Mouse (Mus musculus) heart, adult 2 months (tissue): ENCODE measurements around the gene Nsd1. TPM values are rescaled to one million over a fixed set of nuclear protein-coding genes. Genes with fewer than 3 reads are reported as not detected.

Experiments
- DNase-seq, 2 experiments: peaks; one replicate each; pipeline ENCODE4 v3.0.0; 2021
- H3K27ac ChIP-seq: fragments of 200-600 bp; 2 replicates; pipeline ENCODE4 v1.8.1; 2022
- H3K27me3 ChIP-seq: fragments of 200-500 bp; 2 replicates; pipeline ENCODE4 v1.6.1; 2012; ENCODE audit warnings: mild to moderate bottlenecking, low read length, inconsistent platforms, mixed read lengths; ENCODE audit not compliant: control insufficient read depth, insufficient read depth
- H3K36me3 ChIP-seq: fragments of 200-500 bp; 2 replicates; pipeline ENCODE4 v1.6.1; 2012; ENCODE audit warnings: low read length, inconsistent platforms; ENCODE audit not compliant: control insufficient read depth, insufficient read depth
- H3K4me1 ChIP-seq: fragments of 200-500 bp; 2 replicates; pipeline ENCODE4 v1.6.1; 2011; ENCODE audit warnings: low read length; ENCODE audit not compliant: control insufficient read depth, insufficient read depth
- H3K4me3 ChIP-seq: fragments of 200-600 bp; 2 replicates; pipeline ENCODE4 v1.8.1; 2022
- H3K79me2 ChIP-seq: fragments of 200-500 bp; replicated peaks from 2 replicates; pipeline ENCODE4 v1.6.1; 2012; ENCODE audit warnings: mild to moderate bottlenecking, inconsistent platforms, low read length, moderate library complexity, mixed read lengths; ENCODE audit not compliant: control insufficient read depth, insufficient read depth
- H3K9ac ChIP-seq: fragments of 200-500 bp; 2 replicates; pipeline ENCODE4 v1.6.1; 2012; ENCODE audit warnings: low read depth, mild to moderate bottlenecking, control low read depth, inconsistent platforms, low read length, mixed read lengths
- CTCF ChIP-seq: fragments of 200-600 bp; IDR thresholded peaks from 2 replicates; pipeline ENCODE4 v1.8.1; 2022; ENCODE audit warnings: antibody characterized with exemption, mild to moderate bottlenecking, moderate library complexity
- EP300 ChIP-seq: fragments of 200-500 bp; IDR thresholded peaks from 2 replicates; pipeline ENCODE4 v1.6.1; 2011; ENCODE audit warnings: low read depth, low read length, control low read depth; ENCODE audit not compliant: insufficient read depth
- POLR2A ChIP-seq: fragments of 200-500 bp; IDR thresholded peaks from 2 replicates; pipeline ENCODE4 v1.6.1; 2011; ENCODE audit warnings: mild to moderate bottlenecking, low read depth, low read length, control low read depth; ENCODE audit not compliant: insufficient read depth
- WGBS: fragments of 180-500 bp; shearing (Covaris S2); methylation state at CpG from one replicate; pipeline ENCODE4 v1.1.7; 2018; 5-methylcytosine and 5-hydroxymethylcytosine counted together
- intact Hi-C: fragments of 180-260 bp; cut with DNase I; formaldehyde crosslinking; loops from one replicate; pipeline ENCODE4 v1.15.1; 2025
- polyA plus RNA-seq: library from polyadenylated mRNA; depleted of rRNA; stranded (reverse); fragments of >200 nt; gene quantifications from 2 replicates; pipeline ENCODE4 v1.2.3, GENCODE M21; 2012
- total RNA-seq, 2 experiments: library from RNA; stranded (reverse); gene quantifications; 2 replicates each; pipeline ENCODE4 v1.2.3; 2021

The Nsd1 gene
- total and polyA plus RNA-seq, 3 experiments = 11.0 to 55.8 (median 52.5) TPM

DNA sequence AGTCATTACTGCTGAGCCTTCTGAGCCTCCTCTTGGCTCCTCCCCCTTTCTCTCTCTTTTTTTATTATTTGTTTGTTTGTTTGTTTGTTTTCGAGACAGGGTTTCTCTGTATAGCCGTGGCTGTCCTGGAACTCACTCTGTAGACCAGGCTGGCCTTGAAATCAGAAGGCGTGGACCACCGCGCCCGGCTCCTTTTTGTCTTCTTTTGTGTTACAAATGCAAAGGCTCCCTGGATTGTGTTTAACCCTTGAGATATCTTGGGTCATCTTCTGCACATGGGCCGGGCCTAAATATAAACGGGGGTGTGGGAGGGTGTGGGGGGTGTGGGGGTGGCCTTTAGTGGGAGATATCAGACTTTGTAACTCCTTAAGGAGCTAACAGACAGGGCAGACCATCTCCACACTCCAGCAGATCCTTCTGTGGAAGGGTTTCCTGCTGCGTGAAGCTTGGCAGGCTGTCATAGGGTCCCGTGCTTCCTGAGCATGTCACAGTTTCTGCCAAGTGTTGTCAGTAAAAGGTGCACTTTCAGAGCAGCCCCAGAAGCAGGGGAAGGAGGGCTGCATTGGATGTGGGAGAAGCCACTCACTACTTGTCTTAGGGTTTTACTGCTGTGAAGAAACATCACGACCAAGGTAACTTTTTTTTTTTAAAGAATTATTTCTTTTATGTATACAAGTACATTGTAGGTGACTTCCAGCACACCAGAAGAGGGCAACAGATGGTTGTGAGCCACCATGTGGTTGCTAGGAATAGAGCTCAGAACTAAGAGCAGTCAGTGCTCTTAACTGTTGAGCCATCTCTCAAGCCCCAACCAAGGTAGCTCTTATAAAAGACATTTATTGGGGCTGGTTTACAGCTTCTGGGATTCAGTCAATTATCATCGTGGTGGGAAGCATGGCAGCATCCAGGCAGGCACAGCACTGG, 128.8 kb downstream of the Nsd1 start:
- intact Hi-C loops = no loop called here
- TF ChIP-seq EP300 = no peak
- TF ChIP-seq POLR2A = no peak
- no peak for TF ChIP-seq CTCF
- no peaks in the 10 kb centered on the region for H3K27me3 ChIP-seq

GRCm38 (mm10) chr13:55339259-55339658, 129.7 kb downstream of the Nsd1 start:
- H3K4me1 ChIP-seq = no peaks in the 10 kb centered on the region
- no peaks in the 10 kb centered on the region for H3K36me3 ChIP-seq
- intact Hi-C loops = no loop called here
- DNase-seq = no peak
- TF ChIP-seq POLR2A = no peak
- no peak for TF ChIP-seq CTCF
- TF ChIP-seq EP300 = no peak
- H3K79me2 ChIP-seq = no peaks in the 10 kb centered on the region
- WGBS = 37% methylated on average over 2 of the region's 2 CpGs
- no peak overlapping the region for H3K4me3 ChIP-seq
- H3K27me3 ChIP-seq = no peaks in the 10 kb centered on the region
- H3K27ac ChIP-seq = no peak overlapping the region
- no peak overlapping the region for H3K9ac ChIP-seq

More for the DNA sequence above, 128.8 kb downstream of the Nsd1 start:
- Histone ChIP-seq H3K4me1 (no peaks in the 10 kb centered on the region), H3K4me3 (no peak overlapping the region), H3K79me2 (no peaks in the 10 kb centered on the region), H3K27ac (no peak overlapping the region), H3K9ac (no peak overlapping the region), H3K36me3 (no peaks in the 10 kb centered on the region)
- 57% methylated on average over 12 of the region's 12 CpGs for WGBS
- no peak for DNase-seq

- intact Hi-C loops = no loop called here
- no peaks in the 10 kb centered on the region for H3K4me1 ChIP-seq
- H3K36me3 ChIP-seq = no peaks in the 10 kb centered on the region
- WGBS = 46% methylated on average over 11 of the region's 11 CpGs
- H3K4me3 ChIP-seq = no peak overlapping the region
- no peaks in the 10 kb centered on the region for H3K79me2 ChIP-seq
- TF ChIP-seq POLR2A = no peak
- no peaks in the 10 kb centered on the region for H3K27me3 ChIP-seq
- no peak for DNase-seq
- H3K9ac ChIP-seq = no peak overlapping the region
- no peak overlapping the region for H3K27ac ChIP-seq
Measured at GRCm38 (mm10) chr13:55342469-55342868, 132.9 kb downstream of the Nsd1 start.

DNA sequence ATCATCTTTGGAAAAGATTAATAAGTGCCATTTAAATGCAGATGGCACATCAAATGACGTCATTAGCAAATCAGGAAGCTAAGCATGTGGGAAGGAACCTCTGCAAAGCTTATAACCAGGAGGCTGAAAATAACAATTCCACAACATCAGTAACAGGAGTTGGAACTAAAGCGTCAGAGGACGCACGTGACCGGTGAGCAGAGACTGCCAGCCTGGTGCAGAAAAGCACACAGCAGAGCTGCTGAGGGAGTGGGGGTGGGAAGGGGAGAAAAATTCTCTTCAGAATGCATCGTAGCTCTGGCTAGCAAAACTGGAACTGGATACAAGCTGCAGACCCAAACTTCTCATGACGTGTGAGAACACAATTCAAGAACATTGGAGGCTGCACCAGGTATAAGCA, 134.7 kb downstream of the Nsd1 start:
- no peak for DNase-seq
- TF ChIP-seq EP300 (no peak), CTCF (no peak), POLR2A (no peak)
- H3K36me3 ChIP-seq = no peaks in the 10 kb centered on the region
- H3K4me3 ChIP-seq = no peak overlapping the region
- H3K9ac ChIP-seq = no peak overlapping the region
- no peaks in the 10 kb centered on the region for H3K79me2 ChIP-seq
- WGBS = 70% methylated on average over 7 of the region's 7 CpGs
- H3K4me1 ChIP-seq = no peaks in the 10 kb centered on the region
- H3K27me3 ChIP-seq = no peaks in the 10 kb centered on the region
- H3K27ac ChIP-seq = no peak overlapping the region
- intact Hi-C loops = no loop called here

GRCm38 (mm10) chr13:55346745-55347144, 137.2 kb downstream of the Nsd1 start:
- H3K36me3 ChIP-seq = no peaks in the 10 kb centered on the region
- TF ChIP-seq CTCF (no peak), EP300 (no peak), POLR2A (no peak)
- no peaks in the 10 kb centered on the region for H3K79me2 ChIP-seq
- no peak for DNase-seq
- intact Hi-C loops = no loop called here
- no peak overlapping the region for H3K9ac ChIP-seq
- no peaks in the 10 kb centered on the region for H3K4me1 ChIP-seq
- H3K27ac ChIP-seq = no peak overlapping the region
- no peak overlapping the region for H3K4me3 ChIP-seq
- no peaks in the 10 kb centered on the region for H3K27me3 ChIP-seq
- 67% methylated on average over 11 of the region's 11 CpGs for WGBS

DNA sequence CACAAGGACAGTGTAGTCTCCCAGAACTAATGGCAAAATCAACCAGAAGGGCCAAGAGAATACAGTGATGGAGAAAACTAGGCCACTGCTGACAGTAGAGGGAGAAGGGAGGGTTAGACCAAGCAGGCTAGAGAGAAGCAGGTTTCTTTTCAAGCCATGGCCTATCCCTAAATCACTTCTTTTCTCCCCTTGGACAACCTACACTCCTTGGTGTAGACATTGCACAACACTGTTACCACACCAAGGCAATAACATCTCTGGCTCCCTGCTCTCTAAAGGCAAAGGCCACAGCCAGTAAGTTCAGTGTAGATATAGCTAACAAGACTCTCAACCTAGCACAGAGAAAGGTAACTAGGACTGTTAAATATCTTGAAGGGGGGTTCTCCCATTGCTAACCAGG, 151.6 kb downstream of the Nsd1 start:
- H3K79me2 ChIP-seq = peaks cover 7% of the 10 kb centered on the region
- peaks cover 7% of the 10 kb centered on the region; the same call in 1 of the 2 replicates for H3K4me1 ChIP-seq
- intact Hi-C loops = no loop called here
- H3K27ac ChIP-seq = no peak overlapping the region
- peaks cover 8% of the 10 kb centered on the region for H3K36me3 ChIP-seq
- TF ChIP-seq CTCF = no peak
- TF ChIP-seq POLR2A = no peak
- TF ChIP-seq EP300 = no peak
- DNase-seq = no peak
- peak overlapping the region; percentile 97; the same call in 1 of the 2 replicates for H3K4me3 ChIP-seq
- no peaks in the 10 kb centered on the region for H3K27me3 ChIP-seq
- no peak overlapping the region for H3K9ac ChIP-seq
